Mouse (Mus musculus) lung, embryonic 16.5 days (tissue): ENCODE measurements at regions not wholly inside any gene's neighbourhood (a gene's known extent, or its start where the extent isn't known, plus 50 kb on each side); places are given as distances from the start of the nearest gene placed in this dataset.

ENCODE experiments used
- ATAC-seq: fragments of 200-750 bp; cut with Nextera tagmentation; 2 replicates; pipeline ENCODE4 v1.8.0; 2017; ENCODE audit warnings: low read depth, mild to moderate bottlenecking, moderate library complexity
- H3K27ac ChIP-seq: fragments of 300-500 bp; sonication (generic); 2 replicates; pipeline ENCODE4 v1.5.1; 2014; ENCODE audit warnings: mild to moderate bottlenecking, control low read depth, low read length
- H3K27me3 ChIP-seq: fragments of 300-500 bp; sonication (generic); 2 replicates; pipeline ENCODE4 v1.6.1; 2014; ENCODE audit warnings: low read depth, low read length, mixed read lengths; ENCODE audit not compliant: control insufficient read depth, insufficient read depth
- H3K36me3 ChIP-seq: fragments of 300-500 bp; sonication (generic); 2 replicates; pipeline ENCODE4 v1.6.1; 2014; ENCODE audit warnings: low read length; ENCODE audit not compliant: control insufficient read depth, insufficient read depth
- H3K4me1 ChIP-seq: fragments of 300-500 bp; sonication (generic); replicated peaks from 2 replicates; pipeline ENCODE4 v1.6.1; 2014; ENCODE audit warnings: low read length, mixed read lengths; ENCODE audit not compliant: control insufficient read depth, insufficient read depth
- H3K4me2 ChIP-seq: fragments of 300-500 bp; sonication (generic); 2 replicates; pipeline ENCODE4 v1.6.1; 2014; ENCODE audit warnings: low read depth, low read length, control low read depth
- H3K4me3 ChIP-seq: fragments of 300-500 bp; sonication (generic); 2 replicates; pipeline ENCODE4 v1.5.1; 2014; ENCODE audit warnings: mild to moderate bottlenecking, low read length, control low read depth
- H3K9ac ChIP-seq: fragments of 300-500 bp; sonication (generic); 2 replicates; pipeline ENCODE4 v1.6.1; 2014; ENCODE audit warnings: low read length, control low read depth
- H3K9me3 ChIP-seq: fragments of 300-500 bp; sonication (generic); 2 replicates; pipeline ENCODE4 v1.6.1; 2016; ENCODE audit warnings: low read length; ENCODE audit not compliant: control insufficient read depth
- WGBS: fragments of 180-500 bp; shearing (Covaris S2); extraction: QIAGEN DNeasy Blood & Tissue Kit; methylation state at CpG from one replicate; pipeline ENCODE4 v1.1.7; 2014; 5-methylcytosine and 5-hydroxymethylcytosine counted together

DNA sequence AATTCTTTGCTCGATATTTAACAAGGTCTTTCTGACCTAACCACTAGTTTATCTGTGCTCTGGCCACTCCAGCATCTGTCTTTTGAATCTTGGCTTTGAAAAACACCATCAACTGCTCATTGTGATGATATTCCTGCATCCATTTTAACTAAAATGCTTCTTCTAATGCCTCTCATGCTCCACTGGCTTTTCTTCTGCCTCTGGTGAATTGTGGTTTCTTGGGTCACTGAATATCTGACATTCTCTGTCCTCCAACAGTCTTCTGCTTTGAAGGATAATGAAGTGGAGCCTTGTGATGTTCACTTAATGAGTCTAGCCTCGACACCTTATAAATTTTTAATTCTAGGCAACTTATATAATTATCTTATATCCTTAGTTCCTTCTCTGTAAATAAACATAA lies 416.5 kb upstream of the Gm11114 start:
- no peak for ATAC-seq
- WGBS = 59% methylated on average over 2 of the region's 2 CpGs
- H3K9me3 ChIP-seq = no peaks in the 10 kb centered on the region

DNA sequence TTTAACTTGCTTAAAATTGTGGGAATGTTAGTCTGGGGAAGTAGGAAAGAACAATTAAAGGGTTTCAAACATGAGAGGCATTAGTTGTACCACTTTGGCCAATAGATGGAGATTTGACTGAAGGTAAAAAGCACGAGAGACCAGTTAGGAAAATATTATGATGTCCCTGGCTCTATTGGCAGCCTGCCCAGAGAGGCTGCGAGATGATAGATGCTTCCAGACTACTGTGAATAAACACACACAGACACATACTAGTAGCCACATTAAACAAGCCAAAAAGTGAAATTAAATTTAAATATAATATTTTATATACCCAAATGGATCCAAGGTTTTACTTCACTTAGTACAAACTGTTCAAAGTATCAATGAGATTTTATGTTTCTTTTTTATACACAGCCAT lies 411.9 kb upstream of the Gm11114 start:
- H3K27ac ChIP-seq = no peak overlapping the region
- no peak overlapping the region for H3K4me2 ChIP-seq
- ATAC-seq = no peak
- H3K4me3 ChIP-seq = no peak overlapping the region
- no peaks in the 10 kb centered on the region for H3K9me3 ChIP-seq
- H3K36me3 ChIP-seq = no peaks in the 10 kb centered on the region
- no peaks in the 10 kb centered on the region for H3K4me1 ChIP-seq
- no peak overlapping the region for H3K9ac ChIP-seq
- WGBS = 16% methylated on average over 2 of the region's 2 CpGs
- no peaks in the 10 kb centered on the region for H3K27me3 ChIP-seq

More for the DNA sequence above, 416.5 kb upstream of the Gm11114 start:
- H3K27ac ChIP-seq = no peak overlapping the region
- no peaks in the 10 kb centered on the region for H3K27me3 ChIP-seq
- H3K4me2 ChIP-seq = no peak overlapping the region
- H3K36me3 ChIP-seq = no peaks in the 10 kb centered on the region
- H3K4me3 ChIP-seq = no peak overlapping the region
- H3K9ac ChIP-seq = no peak overlapping the region
- H3K4me1 ChIP-seq = no peaks in the 10 kb centered on the region

DNA sequence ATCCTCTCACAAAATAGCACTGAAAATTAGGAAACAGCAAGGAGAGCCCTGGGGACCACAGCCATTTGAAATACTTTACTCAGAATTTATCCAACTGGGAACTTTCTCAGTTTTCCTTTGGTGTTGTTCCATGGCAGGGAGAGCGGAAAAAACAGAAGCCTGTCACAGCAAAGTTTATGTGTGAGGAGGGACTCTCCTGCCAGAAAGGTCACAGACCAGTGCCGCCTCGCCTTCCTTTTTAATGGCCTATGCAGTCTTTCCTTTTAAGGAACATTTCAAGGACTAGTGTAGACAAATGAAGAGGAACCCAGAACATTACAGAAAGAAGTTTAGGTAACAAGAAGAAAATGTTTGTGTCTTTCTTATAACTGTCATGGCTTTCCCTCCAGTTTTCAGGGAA lies 406.3 kb upstream of the Gm11114 start:
- Histone ChIP-seq H3K36me3 (no peaks in the 10 kb centered on the region), H3K9ac (no peak overlapping the region), H3K4me2 (no peak overlapping the region), H3K4me1 (no peaks in the 10 kb centered on the region), H3K9me3 (no peaks in the 10 kb centered on the region), H3K27me3 (no peaks in the 10 kb centered on the region), H3K27ac (no peak overlapping the region), H3K4me3 (no peak overlapping the region)
- no peak for ATAC-seq
- WGBS = 70% methylated on average over 3 of the region's 3 CpGs

DNA sequence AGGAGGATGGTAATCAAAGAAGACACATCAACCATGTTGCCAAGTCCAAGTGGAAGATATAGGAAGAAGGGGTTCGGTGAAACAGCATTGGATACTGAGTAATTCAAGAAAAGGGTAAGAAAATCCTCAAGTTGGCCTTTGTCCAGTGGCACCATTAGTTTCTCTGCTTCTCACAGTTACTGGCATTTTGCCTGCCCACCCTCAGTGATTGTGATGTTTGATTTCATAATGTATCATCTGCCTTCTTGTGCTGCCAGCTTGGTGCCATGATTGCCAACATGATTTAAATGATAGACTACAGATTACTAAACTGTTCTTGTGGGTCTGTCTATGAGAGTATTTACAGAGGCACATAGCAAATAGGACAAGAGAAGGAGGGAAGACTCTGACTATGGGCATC lies 399.3 kb upstream of the Gm11114 start:
- Histone ChIP-seq H3K4me2 (no peak overlapping the region), H3K27me3 (no peaks in the 10 kb centered on the region), H3K9me3 (no peaks in the 10 kb centered on the region), H3K27ac (no peak overlapping the region), H3K4me1 (0 out of 2 replicates have a peak, but pooled peaks cover 2% of the 10 kb centered on the region), H3K9ac (no peak overlapping the region), H3K4me3 (no peak overlapping the region), H3K36me3 (no peaks in the 10 kb centered on the region)
- no peak for ATAC-seq
- WGBS = 75% methylated on average over 1 of the region's 1 CpGs

DNA sequence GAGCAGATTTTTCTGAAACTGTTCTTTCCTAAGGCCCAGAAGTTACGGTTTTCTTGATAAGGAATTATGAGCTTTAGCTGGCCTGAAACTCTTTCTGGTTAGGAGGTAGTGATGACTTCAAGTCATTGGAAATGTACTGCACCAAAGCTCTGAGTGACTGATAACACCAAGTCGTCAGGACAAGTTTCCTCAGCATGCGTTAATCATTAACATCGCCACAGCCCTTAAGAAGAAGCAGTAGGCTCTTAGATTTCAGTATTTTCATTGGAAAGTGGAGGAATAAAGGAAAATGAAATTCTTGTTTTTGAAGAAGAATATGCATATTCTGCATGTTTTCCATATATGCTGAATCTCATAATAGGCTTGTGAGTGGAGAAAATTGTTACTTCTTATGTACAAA lies 390.3 kb upstream of the Gm11114 start:
- Histone ChIP-seq H3K36me3 (no peaks in the 10 kb centered on the region), H3K4me1 (no peaks in the 10 kb centered on the region), H3K9me3 (no peaks in the 10 kb centered on the region), H3K9ac (no peak overlapping the region), H3K4me3 (no peak overlapping the region), H3K27me3 (no peaks in the 10 kb centered on the region), H3K27ac (no peak overlapping the region), H3K4me2 (no peak overlapping the region)
- no peak for ATAC-seq
- WGBS = 47% methylated on average over 4 of the region's 4 CpGs

DNA sequence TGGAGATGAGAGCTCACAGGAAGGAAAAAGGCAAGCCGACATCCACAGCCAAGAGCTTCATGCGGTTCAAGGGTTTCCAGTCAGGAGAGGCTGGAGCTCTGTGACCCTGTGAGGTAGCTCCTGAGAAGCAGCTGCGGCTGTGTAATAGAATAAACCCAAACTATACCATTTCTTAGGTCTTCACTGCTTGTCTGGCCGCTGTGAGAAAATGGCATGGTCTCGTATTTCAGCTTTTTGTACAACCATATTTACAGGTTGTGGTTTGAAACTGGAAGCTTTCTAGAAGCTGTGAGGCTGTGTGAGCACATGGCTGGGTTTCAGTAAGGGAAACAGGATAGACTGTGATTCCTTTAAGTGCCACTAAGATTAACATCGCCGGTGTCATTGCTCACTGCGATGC lies 388.6 kb upstream of the Gm11114 start:
- WGBS = 68% methylated on average over 8 of the region's 8 CpGs
- Histone ChIP-seq H3K36me3 (no peaks in the 10 kb centered on the region), H3K4me3 (no peak overlapping the region), H3K27ac (no peak overlapping the region), H3K9me3 (no peaks in the 10 kb centered on the region), H3K9ac (no peak overlapping the region), H3K4me2 (no peak overlapping the region), H3K4me1 (no peaks in the 10 kb centered on the region), H3K27me3 (no peaks in the 10 kb centered on the region)
- ATAC-seq = no peak

DNA sequence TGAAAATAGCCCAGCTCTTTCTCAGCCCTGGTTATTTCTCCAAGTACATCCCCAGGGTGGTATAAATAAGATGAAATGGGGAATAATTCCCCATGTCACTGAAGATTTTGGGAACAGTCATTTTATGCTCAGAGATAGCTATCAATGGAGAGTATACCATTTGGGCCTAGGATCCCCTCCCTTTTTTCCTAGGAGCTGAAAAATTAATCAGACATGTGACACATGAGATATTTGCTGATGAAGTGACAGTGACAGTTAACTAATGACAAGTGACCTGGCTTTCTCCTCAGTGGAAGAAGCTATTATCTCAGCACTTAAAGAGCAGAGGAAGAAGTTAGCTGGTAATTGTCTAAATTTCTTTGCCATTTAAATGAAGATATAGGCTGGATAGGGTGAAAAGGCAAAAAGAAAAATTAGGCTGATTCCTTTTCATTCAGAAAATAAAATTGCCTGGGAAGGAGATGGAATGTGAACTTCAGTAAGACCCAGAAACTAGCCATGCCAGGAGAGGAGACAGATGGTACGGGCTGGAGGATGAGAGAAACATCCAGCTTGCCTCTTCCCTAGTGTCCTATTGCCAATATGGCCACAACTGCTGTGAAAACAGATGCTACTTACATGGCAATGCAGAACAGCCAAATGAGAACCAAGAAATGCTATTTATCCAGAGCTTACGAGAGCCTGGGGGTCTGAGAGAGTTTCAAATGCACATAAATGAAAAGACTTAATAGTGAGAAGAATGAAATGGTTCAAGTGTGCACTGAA lies 376.1 kb upstream of the Gm11114 start:
- Histone ChIP-seq H3K36me3 (no peaks in the 10 kb centered on the region), H3K27ac (no peak overlapping the region), H3K9ac (no peak overlapping the region), H3K4me2 (no peak overlapping the region), H3K9me3 (no peaks in the 10 kb centered on the region), H3K27me3 (no peaks in the 10 kb centered on the region), H3K4me3 (no peak overlapping the region), H3K4me1 (no peaks in the 10 kb centered on the region)
- WGBS = 74% methylated on average over 2 of the region's 2 CpGs
- no peak for ATAC-seq

DNA sequence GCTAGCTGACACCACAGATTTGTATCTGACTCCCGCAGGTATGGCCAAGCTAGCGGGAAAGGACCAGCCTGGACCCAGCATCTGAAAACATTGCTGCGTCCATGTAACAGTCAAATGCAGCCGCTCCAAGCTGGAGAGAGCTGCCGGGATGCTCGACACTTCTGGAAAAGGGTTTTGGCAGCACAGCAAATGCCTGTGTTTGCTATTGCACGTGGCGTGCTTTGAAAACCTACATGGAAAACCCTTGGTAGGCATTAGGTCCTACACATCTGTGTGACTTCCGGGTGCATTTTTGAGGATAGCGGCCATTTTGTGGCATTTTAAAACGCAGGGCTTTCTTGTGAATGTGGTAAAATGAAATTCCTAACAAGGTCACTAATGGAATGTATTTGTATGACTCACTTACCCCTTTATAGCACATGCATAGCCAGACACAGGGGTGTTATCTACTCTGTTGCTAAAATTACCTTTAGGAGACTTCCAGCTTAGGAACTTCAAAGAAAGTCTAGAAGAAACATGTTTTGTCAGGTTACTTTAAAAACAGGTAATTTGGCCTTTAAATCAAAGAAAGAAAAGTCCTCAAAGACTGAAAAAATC lies 345.9 kb upstream of the Gm11114 start:
- H3K27ac ChIP-seq = no peak overlapping the region

DNA sequence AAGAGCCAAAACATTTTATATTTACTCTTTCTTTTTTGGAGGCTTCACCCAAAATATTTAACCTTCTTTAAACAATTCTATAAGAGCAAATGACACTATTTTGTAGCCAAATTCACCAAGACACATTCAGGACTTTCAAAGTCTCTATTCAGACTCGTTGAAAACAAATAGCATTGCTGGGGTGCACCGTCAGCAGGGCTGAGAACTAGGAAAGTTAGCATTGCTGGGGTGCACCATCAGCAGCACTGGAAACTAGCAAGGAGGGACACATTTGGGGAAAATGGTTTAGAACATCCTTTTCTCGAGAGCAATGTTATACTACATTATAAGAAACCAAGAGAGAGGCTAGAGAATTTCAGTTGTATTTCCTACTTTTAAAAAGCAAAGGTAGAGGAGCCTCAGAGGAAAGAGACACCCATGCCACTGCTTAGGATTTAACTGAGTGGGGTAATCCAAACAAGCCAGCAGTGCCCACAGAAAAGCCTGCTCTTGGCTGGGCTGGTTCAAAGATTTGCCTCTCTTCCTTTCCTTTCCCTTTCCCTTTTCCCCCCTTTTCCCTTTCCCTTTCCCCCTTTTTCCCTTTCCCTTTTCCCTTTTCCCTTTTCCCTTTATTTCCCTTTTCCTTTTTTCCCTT lies 342.5 kb upstream of the Gm11114 start:
- WGBS = 73% methylated on average over 3 of the region's 3 CpGs
- H3K36me3 ChIP-seq = no peaks in the 10 kb centered on the region
- no peak overlapping the region for H3K27ac ChIP-seq
- no peak overlapping the region for H3K4me3 ChIP-seq
- no peaks in the 10 kb centered on the region for H3K9me3 ChIP-seq
- H3K4me1 ChIP-seq = no peaks in the 10 kb centered on the region
- ATAC-seq = no peak
- H3K4me2 ChIP-seq = no peak overlapping the region
- no peaks in the 10 kb centered on the region for H3K27me3 ChIP-seq
- no peak overlapping the region for H3K9ac ChIP-seq

More for the DNA sequence above, 345.9 kb upstream of the Gm11114 start:
- Histone ChIP-seq H3K4me1 (no peaks in the 10 kb centered on the region), H3K4me3 (no peak overlapping the region), H3K9ac (no peak overlapping the region), H3K27me3 (no peaks in the 10 kb centered on the region), H3K36me3 (no peaks in the 10 kb centered on the region), H3K9me3 (no peaks in the 10 kb centered on the region), H3K4me2 (no peak overlapping the region)
- no peak for ATAC-seq
- 85% methylated on average over 11 of the region's 11 CpGs for WGBS
